Mouse (Mus musculus): Measurements from ENCODE around the gene Ntn4. TPM values are rescaled to one million over a fixed set of nuclear protein-coding genes. Genes with fewer than 3 reads are reported as not detected.

Ntn4 gene
- total and polyA plus RNA-seq, 3 experiments: not detected

- DNase-seq (ENCODE audit: extremely low read depth): no peak
- Histone ChIP-seq H3K27me3 (replicated peaks) (no peaks in the 10 kb centered on the region), H3K79me2 (replicated peaks; ENCODE audit: control insufficient read depth, extremely low read depth, insufficient read depth, poor library complexity, severe bottlenecking) (no peaks in the 10 kb centered on the region), H3K4me3 (replicated peaks in 1 of 3; ENCODE audit: low read depth in 2 of 3, low read length in 2 of 3, poor library complexity in 1 of 3) (no peak overlapping the region), H3K36me3 (replicated peaks in 1 of 2; ENCODE audit: control insufficient read depth in 1 of 2, insufficient read depth in 1 of 2, low read length in 1 of 2) (no peaks in the 10 kb centered on the region), H3K4me1 (ENCODE audit: control insufficient read depth in 1 of 2, insufficient read depth in 2 of 2) (no peaks in the 10 kb centered on the region), H3K4me2 (ENCODE audit: insufficient read depth, low read depth, poor library complexity, severe bottlenecking) (no peak overlapping the region), H3K27ac (ENCODE audit: insufficient read depth, low read depth) (no peak overlapping the region), H3K9ac (ENCODE audit: insufficient read depth, low read depth) (no peak overlapping the region), H3K9me3 (replicated peaks; ENCODE audit: low read length) (no peaks in the 10 kb centered on the region)
- TF ChIP-seq MAZ (IDR thresholded peaks at IDR 0.05; ENCODE audit: low read depth, low read length): no peak
- TF ChIP-seq IRF4 (IDR thresholded peaks at IDR 0.05; ENCODE audit: low read depth, low read length): no peak
- no peak for TF ChIP-seq MAFK (IDR thresholded peaks at IDR 0.05; ENCODE audit: insufficient replicate concordance, low read length)
- TF ChIP-seq USF2 (conservative IDR thresholded peaks at IDR 0.05; ENCODE audit: low read depth, low read length): no peak
- no peak for TF ChIP-seq JUND (conservative IDR thresholded peaks at IDR 0.05; ENCODE audit: low read depth, low read length)
- TF ChIP-seq HCFC1 (IDR thresholded peaks at IDR 0.05; ENCODE audit: low read depth, low read length): no peak
- dilution Hi-C loops (cut with MboI; ENCODE audit: extremely low pct_ligation_motif_present, extremely low pct_unique_long_range_greater_than_20kb, low sequenced_read_pairs) (no loop called here), in situ Hi-C loops (cut with MboI; ENCODE audit: low pct_ligation_motif_present, low pct_unique_long_range_greater_than_20kb, low sequenced_read_pairs) (no loop called here)
These were observed 69.1 kb downstream of the Ntn4 start for GRCm38 (mm10) chr10:93709536-93709935.

GRCm38 (mm10) chr10:93721625-93722337 lies 81.3 kb downstream of the Ntn4 start:
- no peaks in the 10 kb centered on the region for H3K27me3 ChIP-seq (replicated peaks)
- H3K4me3 ChIP-seq (replicated peaks in 1 of 3; ENCODE audit: low read depth in 2 of 3, low read length in 2 of 3, poor library complexity in 1 of 3): no peak overlapping the region
- no peaks in the 10 kb centered on the region for H3K36me3 ChIP-seq (replicated peaks in 1 of 2; ENCODE audit: control insufficient read depth in 1 of 2, insufficient read depth in 1 of 2, low read length in 1 of 2)
- no peak for TF ChIP-seq POLR2AphosphoS2 (IDR thresholded peaks at IDR 0.05; ENCODE audit: low read depth, low read length)
- TF ChIP-seq JUND (conservative IDR thresholded peaks at IDR 0.05; ENCODE audit: low read depth, low read length): no peak
- no peak for TF ChIP-seq USF1 (IDR thresholded peaks at IDR 0.05; ENCODE audit: low read depth, low read length)
- no peak for TF ChIP-seq ZNF384 (IDR thresholded peaks at IDR 0.05; ENCODE audit: low read depth, low read length)
- TF ChIP-seq JUN (IDR thresholded peaks at IDR 0.05; ENCODE audit: insufficient read depth, low read depth, low read length): no peak
- no peak for TF ChIP-seq POLR2A (IDR thresholded peaks at IDR 0.05; ENCODE audit: low read depth, low read length)
- no peak for TF ChIP-seq MXI1 (IDR thresholded peaks at IDR 0.05; ENCODE audit: low read depth, low read length)
- TF ChIP-seq UBTF (IDR thresholded peaks at IDR 0.05; ENCODE audit: low read depth, low read length): no peak
- TF ChIP-seq CHD1 (IDR thresholded peaks at IDR 0.05; ENCODE audit: low read depth, low read length): no peak
- no peak for TF ChIP-seq TBP (conservative IDR thresholded peaks at IDR 0.05; ENCODE audit: low read depth, low read length)
- TF ChIP-seq MEF2A (IDR thresholded peaks at IDR 0.05; ENCODE audit: borderline replicate concordance, low read depth, low read length): no peak
- no peak for TF ChIP-seq TCF12 (IDR thresholded peaks at IDR 0.05; ENCODE audit: low read depth, low read length)
- no peak for TF ChIP-seq ZMIZ1 (IDR thresholded peaks at IDR 0.05; ENCODE audit: low read depth, low read length)
- TF ChIP-seq HCFC1 (IDR thresholded peaks at IDR 0.05; ENCODE audit: low read depth, low read length): no peak
- TF ChIP-seq NRF1 (IDR thresholded peaks at IDR 0.05; ENCODE audit: low read depth, low read length): no peak
- TF ChIP-seq BHLHE40 (IDR thresholded peaks at IDR 0.05; ENCODE audit: low read depth, low read length): no peak
- H3K79me2 ChIP-seq (replicated peaks; ENCODE audit: control insufficient read depth, extremely low read depth, insufficient read depth, poor library complexity, severe bottlenecking): no peaks in the 10 kb centered on the region
- no peaks in the 10 kb centered on the region for H3K9me3 ChIP-seq (replicated peaks; ENCODE audit: low read length)
- no peak overlapping the region for H3K27ac ChIP-seq (ENCODE audit: insufficient read depth, low read depth)
- no peak overlapping the region for H3K4me2 ChIP-seq (ENCODE audit: insufficient read depth, low read depth, poor library complexity, severe bottlenecking)
- in situ Hi-C loops (cut with MboI; ENCODE audit: low pct_ligation_motif_present, low pct_unique_long_range_greater_than_20kb, low sequenced_read_pairs) (no loop called here), dilution Hi-C loops (cut with MboI; ENCODE audit: extremely low pct_ligation_motif_present, extremely low pct_unique_long_range_greater_than_20kb, low sequenced_read_pairs) (no loop called here)
- no peak overlapping the region for H3K9ac ChIP-seq (ENCODE audit: insufficient read depth, low read depth)
- no peak for DNase-seq (ENCODE audit: extremely low read depth)
- H3K4me1 ChIP-seq (ENCODE audit: control insufficient read depth in 1 of 2, insufficient read depth in 2 of 2): no peaks in the 10 kb centered on the region

All from CH12.LX (cell line).